Mouse (Mus musculus) heart, embryonic 16.5 days (tissue): ENCODE data around the gene Igbp1b. TPM values are rescaled to one million over a fixed set of nuclear protein-coding genes. Genes with fewer than 3 reads are reported as not detected.

ENCODE experiments used
- ATAC-seq: fragments of 200-750 bp; cut with Nextera tagmentation; replicated peaks from 2 replicates; pipeline ENCODE4 v1.8.0; 2017; ENCODE audit warnings: moderate number of reproducible peaks; ENCODE audit not compliant: insufficient read depth, low FRiP score; ENCODE audit errors: extremely low read depth
- H3K27ac ChIP-seq: fragments of 300-500 bp; sonication (generic); 2 replicates; pipeline ENCODE4 v1.5.1; 2014; ENCODE audit warnings: mild to moderate bottlenecking, low read length, control low read depth, moderate library complexity
- H3K27me3 ChIP-seq: fragments of 300-500 bp; sonication (generic); 2 replicates; pipeline ENCODE4 v1.6.1; 2014; ENCODE audit warnings: low read length, mixed read lengths; ENCODE audit not compliant: control insufficient read depth, insufficient read depth
- H3K36me3 ChIP-seq: fragments of 300-500 bp; sonication (generic); 2 replicates; pipeline ENCODE4 v1.6.1; 2014; ENCODE audit not compliant: control insufficient read depth, insufficient read depth
- H3K4me1 ChIP-seq: fragments of 300-500 bp; sonication (generic); 2 replicates; pipeline ENCODE4 v1.6.1; 2014; ENCODE audit warnings: low read length, mixed read lengths; ENCODE audit not compliant: control insufficient read depth, insufficient read depth
- H3K4me2 ChIP-seq: fragments of 300-500 bp; sonication (generic); 2 replicates; pipeline ENCODE4 v1.6.1; 2014; ENCODE audit warnings: low read depth, mild to moderate bottlenecking, control low read depth, low read length
- H3K4me3 ChIP-seq: fragments of 300-500 bp; sonication (generic); 2 replicates; pipeline ENCODE4 v1.5.1; 2014; ENCODE audit warnings: mild to moderate bottlenecking, control low read depth, low read length
- H3K9ac ChIP-seq: fragments of 300-500 bp; sonication (generic); 2 replicates; pipeline ENCODE4 v1.6.1; 2014; ENCODE audit warnings: low read length, control low read depth
- H3K9me3 ChIP-seq: fragments of 300-500 bp; sonication (generic); replicated peaks from 2 replicates; pipeline ENCODE4 v1.6.1; 2016; ENCODE audit warnings: low read length; ENCODE audit not compliant: control insufficient read depth
- WGBS: fragments of 180-500 bp; shearing (Covaris S2); extraction: QIAGEN DNeasy Blood & Tissue Kit; methylation state at CpG from one replicate; pipeline ENCODE4 v1.1.7; 2014; 5-methylcytosine and 5-hydroxymethylcytosine counted together
- polyA plus RNA-seq: library from polyadenylated mRNA; unstranded; fragments of >200 nt; fragmentation: Nextera tagmentation; extraction: Ambion mirVana; gene quantifications from 2 replicates; pipeline ENCODE4 v1.2.1, GENCODE M21; 2015

Igbp1b gene
- not detected in 2 replicates for polyA plus RNA-seq

- 76% methylated on average over 3 of the region's 3 CpGs for WGBS
- Histone ChIP-seq H3K4me3 (no peak within 1 kb of the TSS), H3K4me1 (no peaks in the 10 kb centered on the region), H3K9ac (no peak within 1 kb of the TSS), H3K4me2 (no peak within 1 kb of the TSS), H3K27me3 (no peaks in the 10 kb centered on the region), H3K27ac (no peak within 1 kb of the TSS), H3K9me3 (no peaks in the 10 kb centered on the region), H3K36me3 (no peaks in the 10 kb centered on the region)
- ATAC-seq, result no peak
These were observed at the start of gene Igbp1b for GRCm38 (mm10) chr6:138658516-138658915. TSS of gene Igbp1b (minus strand) at chr6:138658544.

- no peaks in the 10 kb centered on the region for H3K36me3 ChIP-seq
- H3K4me2 ChIP-seq, result no peak overlapping the region
- no peaks in the 10 kb centered on the region for H3K27me3 ChIP-seq
- H3K4me3 ChIP-seq, result no peak overlapping the region
- no peak for ATAC-seq
- H3K9ac ChIP-seq, result no peak overlapping the region
- no peak overlapping the region for H3K27ac ChIP-seq
- no peaks in the 10 kb centered on the region for H3K4me1 ChIP-seq
- no peaks in the 10 kb centered on the region for H3K9me3 ChIP-seq
These were observed 24.6 kb upstream of the Igbp1b start for GRCm38 (mm10) chr6:138682959-138683358.

- H3K36me3 ChIP-seq, result no peaks in the 10 kb centered on the region
- WGBS, result 16% methylated on average over 2 of the region's 2 CpGs
- H3K9me3 ChIP-seq, result no peaks in the 10 kb centered on the region
- no peak overlapping the region for H3K4me3 ChIP-seq
- no peak overlapping the region for H3K9ac ChIP-seq
- H3K4me2 ChIP-seq, result no peak overlapping the region
- no peaks in the 10 kb centered on the region for H3K4me1 ChIP-seq
- no peak overlapping the region for H3K27ac ChIP-seq
- no peaks in the 10 kb centered on the region for H3K27me3 ChIP-seq
- ATAC-seq, result no peak
These were observed 14.4 kb upstream of the Igbp1b start for GRCm38 (mm10) chr6:138672704-138673141.

- H3K27me3 ChIP-seq, result no peaks in the 10 kb centered on the region
- H3K9ac ChIP-seq, result no peak overlapping the region
- no peaks in the 10 kb centered on the region for H3K36me3 ChIP-seq
- no peak overlapping the region for H3K4me2 ChIP-seq
- no peak overlapping the region for H3K27ac ChIP-seq
- no peaks in the 10 kb centered on the region for H3K9me3 ChIP-seq
- no peaks in the 10 kb centered on the region for H3K4me1 ChIP-seq
- no peak for ATAC-seq
- WGBS, result 69% methylated on average over 3 of the region's 3 CpGs
- H3K4me3 ChIP-seq, result no peak overlapping the region
These were observed 7.1 kb upstream of the Igbp1b start for GRCm38 (mm10) chr6:138665416-138665815.

DNA sequence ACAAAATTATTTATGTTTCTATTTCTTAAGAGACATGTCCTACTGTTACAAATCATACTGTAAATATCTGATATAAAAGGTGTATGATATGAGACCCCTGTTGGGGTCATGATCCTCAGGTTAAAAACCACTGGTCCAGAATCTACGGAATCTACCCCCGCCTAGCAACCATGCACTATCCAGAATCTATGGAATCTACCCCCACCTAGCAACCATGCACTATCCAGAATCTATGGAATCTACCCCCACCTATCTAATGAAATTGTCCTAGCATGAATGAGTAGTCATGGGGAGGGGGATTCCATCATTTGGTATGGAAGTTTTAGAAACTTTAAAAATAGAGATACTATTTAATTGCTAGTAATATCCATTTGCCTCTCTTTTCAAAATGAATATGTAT lies 12.7 kb downstream of the Igbp1b start:
- no peak for ATAC-seq
- Histone ChIP-seq H3K9ac (no peak overlapping the region), H3K36me3 (no peaks in the 10 kb centered on the region), H3K4me2 (no peak overlapping the region), H3K9me3 (no peaks in the 10 kb centered on the region), H3K27me3 (no peaks in the 10 kb centered on the region), H3K27ac (no peak overlapping the region), H3K4me1 (no peaks in the 10 kb centered on the region), H3K4me3 (no peak overlapping the region)
- 92% methylated on average over 2 of the region's 2 CpGs for WGBS

DNA sequence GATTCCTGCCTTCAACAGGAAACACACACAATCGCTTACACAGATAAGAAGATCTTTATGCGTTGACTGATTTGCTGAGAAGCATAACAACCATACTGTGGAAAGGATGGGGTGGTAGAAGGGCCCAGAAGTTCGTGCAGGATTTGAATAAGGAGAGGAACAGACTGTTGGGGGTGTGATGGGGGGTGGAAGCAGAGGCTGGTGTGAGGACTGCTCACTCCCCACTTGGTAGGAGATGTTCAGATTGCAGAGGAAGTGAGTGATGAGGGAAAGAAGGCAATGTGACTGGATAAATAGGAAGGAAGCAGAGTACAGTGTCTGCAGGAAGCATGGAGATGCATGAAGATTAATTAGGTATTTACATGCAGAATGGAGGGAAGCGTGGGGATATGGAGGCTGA lies 19.0 kb downstream of the Igbp1b start:
- Histone ChIP-seq H3K27me3 (no peaks in the 10 kb centered on the region), H3K4me3 (no peak overlapping the region), H3K36me3 (no peaks in the 10 kb centered on the region), H3K4me2 (no peak overlapping the region), H3K9ac (no peak overlapping the region), H3K27ac (no peak overlapping the region), H3K9me3 (no peaks in the 10 kb centered on the region), H3K4me1 (no peaks in the 10 kb centered on the region)
- ATAC-seq, result no peak
- WGBS, result 43% methylated on average over 4 of the region's 4 CpGs

DNA sequence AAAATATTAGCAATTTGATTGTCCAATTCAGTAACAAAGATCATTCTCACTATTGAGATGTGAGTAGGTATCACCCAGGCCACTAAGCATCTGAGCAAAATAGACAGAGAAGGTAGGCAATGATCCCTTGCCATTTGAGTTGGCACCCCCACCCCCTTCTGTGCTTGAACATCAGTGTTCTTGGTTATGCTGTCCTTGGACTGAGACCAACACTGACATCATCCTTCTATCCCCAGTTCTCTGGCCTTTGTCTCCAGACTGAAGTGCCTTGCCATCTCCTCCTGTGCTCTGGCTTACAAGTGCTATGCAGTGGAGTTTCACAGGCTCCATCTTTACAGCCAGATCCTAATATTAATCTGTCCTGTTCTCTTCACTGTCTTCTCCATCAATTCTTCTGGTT lies 37.6 kb downstream of the Igbp1b start:
- H3K27me3 ChIP-seq, result no peaks in the 10 kb centered on the region
- H3K4me3 ChIP-seq, result no peak overlapping the region
- H3K9ac ChIP-seq, result no peak overlapping the region
- H3K9me3 ChIP-seq, result no peaks in the 10 kb centered on the region
- H3K27ac ChIP-seq, result no peak overlapping the region
- no peaks in the 10 kb centered on the region for H3K36me3 ChIP-seq
- H3K4me2 ChIP-seq, result no peak overlapping the region
- no peak for ATAC-seq
- no peaks in the 10 kb centered on the region for H3K4me1 ChIP-seq

DNA sequence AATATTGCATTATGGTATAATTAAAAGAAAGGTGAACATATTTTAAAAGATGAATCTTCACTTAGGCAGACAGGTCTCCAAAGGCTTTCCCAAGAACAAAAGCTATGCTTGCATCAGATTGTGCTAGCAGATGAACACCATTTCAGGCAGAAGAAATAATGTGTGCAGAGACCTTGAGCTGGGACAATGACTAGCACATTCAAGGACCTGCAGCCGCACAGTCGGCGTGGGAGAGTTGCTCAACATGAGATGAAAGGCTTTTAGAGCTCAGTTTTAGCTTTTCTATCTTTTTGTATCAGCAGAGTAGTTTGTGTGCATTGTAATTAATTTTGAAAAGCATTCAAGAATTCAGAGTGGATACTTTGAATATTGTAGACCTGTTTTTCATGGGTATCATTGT lies 39.9 kb downstream of the Igbp1b start:
- Histone ChIP-seq H3K4me3 (no peak overlapping the region), H3K4me1 (no peaks in the 10 kb centered on the region), H3K4me2 (no peak overlapping the region), H3K27ac (no peak overlapping the region), H3K36me3 (no peaks in the 10 kb centered on the region), H3K9me3 (no peaks in the 10 kb centered on the region), H3K27me3 (no peaks in the 10 kb centered on the region), H3K9ac (no peak overlapping the region)
- WGBS, result 88% methylated on average over 3 of the region's 3 CpGs
- ATAC-seq, result no peak
